Mouse (Mus musculus) heart, adult 2 months (tissue): ENCODE results near the gene Smg6.

ENCODE experiments used
- CTCF ChIP-seq: fragments of 200-600 bp; IDR thresholded peaks from 2 replicates; pipeline ENCODE4 v1.8.1; 2022; ENCODE audit warnings: antibody characterized with exemption, mild to moderate bottlenecking, moderate library complexity
- EP300 ChIP-seq: fragments of 200-500 bp; IDR thresholded peaks from 2 replicates; pipeline ENCODE4 v1.6.1; 2011; ENCODE audit warnings: low read depth, low read length, control low read depth; ENCODE audit not compliant: insufficient read depth
- POLR2A ChIP-seq: fragments of 200-500 bp; IDR thresholded peaks from 2 replicates; pipeline ENCODE4 v1.6.1; 2011; ENCODE audit warnings: mild to moderate bottlenecking, low read depth, low read length, control low read depth; ENCODE audit not compliant: insufficient read depth

GRCm38 (mm10) chr11:74961953-74962352 is 36.3 kb downstream of the Smg6 start:
- TF ChIP-seq CTCF (no peak), POLR2A (no peak), EP300 (no peak)
